Mouse (Mus musculus): ENCODE measurements around the gene Ndrg2.

GRCm38 (mm10) chr14:51918125-51918524, 4.2 kb upstream of the Ndrg2 start, which contains the start of gene Tppp2:
- TF ChIP-seq CTCF (conservative IDR thresholded peaks at IDR 0.05; ENCODE audit: low read length) (no peak), NANOG (IDR thresholded peaks at IDR 0.05; ENCODE audit: borderline replicate concordance, low read length) (no peak)
